Mouse (Mus musculus): ENCODE results near the gene U2af1.
A peak's percentile ranks its signal among the peaks of the same experiment; 100 is the strongest.

U2af1 gene

GRCm38 (mm10) chr17:31660661-31661250, 2.1 kb upstream of the U2af1 start:
- peak; percentile 60 to 67 for DNase-seq

- DNase-seq = no peak
These were observed 590 bp downstream of the U2af1 start for GRCm38 (mm10) chr17:31658136-31658467.

DNA sequence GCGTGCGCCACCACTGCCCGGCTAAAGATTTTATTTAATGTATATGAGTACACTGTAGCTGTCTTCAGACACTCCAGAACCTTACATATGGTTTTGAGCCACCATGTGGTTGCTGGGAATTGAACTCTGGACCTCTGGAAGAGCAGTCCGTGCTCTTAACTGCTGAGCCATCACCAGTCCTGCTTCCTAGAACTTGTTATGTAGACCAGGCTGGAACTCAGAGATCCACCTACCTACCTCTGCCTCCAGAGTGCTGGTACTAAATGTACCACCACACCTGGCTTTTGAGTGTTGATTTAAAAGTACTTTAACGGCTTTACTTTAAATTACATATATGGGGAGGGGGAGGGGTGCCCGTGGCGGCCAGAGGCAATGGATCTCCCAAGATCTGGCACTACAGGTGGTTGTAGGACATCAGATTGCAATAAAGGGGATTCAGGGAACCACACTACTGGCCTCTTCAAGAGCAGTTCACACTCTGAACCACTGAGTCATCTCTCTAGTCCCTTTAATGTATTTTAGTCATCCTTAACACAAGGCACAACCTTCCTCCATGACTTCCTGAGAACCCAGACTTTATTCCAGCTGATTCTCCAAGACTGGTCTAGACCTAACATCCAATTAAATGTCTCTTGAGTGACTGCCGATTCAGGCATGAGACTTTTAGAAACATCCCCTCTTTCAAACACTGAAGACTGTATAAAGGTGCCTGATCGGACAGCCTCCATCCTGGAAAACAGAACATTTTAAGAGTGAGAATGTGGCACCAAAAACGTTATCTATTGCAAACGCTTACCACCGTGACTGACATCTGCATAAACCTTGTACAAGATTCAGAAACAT, 1.3 kb downstream of the U2af1 start:
- no peak for DNase-seq

GRCm38 (mm10) chr17:31656682-31657081, 2.0 kb downstream of the U2af1 start:
- no peak for DNase-seq

GRCm38 (mm10) chr17:31655366-31655765, 3.3 kb downstream of the U2af1 start:
- DNase-seq = no peak

DNA sequence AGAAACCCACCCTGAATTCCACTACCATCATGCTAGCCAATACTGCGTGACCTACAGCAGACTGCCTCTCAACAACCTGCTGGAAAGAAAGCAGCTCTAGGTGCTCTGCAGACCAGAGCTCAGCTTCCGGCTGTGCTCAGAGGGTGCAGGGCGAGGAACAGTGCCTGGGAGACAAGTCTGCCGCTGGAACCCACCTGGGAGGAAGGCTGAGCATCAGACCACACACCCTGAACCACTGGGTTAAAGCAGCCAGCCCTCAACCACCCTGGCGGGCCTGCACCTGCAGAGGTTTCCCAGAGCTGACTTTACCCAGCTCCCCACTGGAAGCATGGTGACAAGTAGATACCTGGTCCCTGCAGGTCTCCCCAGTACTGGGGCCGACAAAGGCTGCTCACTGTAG, 5.4 kb downstream of the U2af1 start:
- no peak for DNase-seq

DNA sequence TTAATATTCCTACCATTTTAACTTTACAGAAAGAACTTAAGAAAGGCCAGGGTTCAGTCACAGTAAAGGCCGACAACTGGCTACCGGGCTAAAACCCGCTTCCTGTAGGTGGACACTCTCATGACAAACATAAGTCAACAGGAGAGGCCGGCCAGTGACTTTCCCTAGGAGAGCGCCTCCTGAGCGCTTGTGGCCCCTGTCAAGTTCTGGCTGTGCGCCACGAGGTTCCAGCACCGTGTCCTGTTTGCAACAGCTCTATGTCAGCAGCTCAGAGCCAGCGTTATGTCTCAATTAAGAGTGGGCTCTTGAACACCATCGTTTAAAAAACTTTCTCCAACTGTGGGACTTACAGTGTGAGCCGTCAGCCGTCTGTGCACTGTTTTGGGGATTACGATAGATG, 6.5 kb downstream of the U2af1 start:
- DNase-seq = no peak

- no peak for DNase-seq
These were observed 12.3 kb downstream of the U2af1 start for GRCm38 (mm10) chr17:31646199-31647002.

- DNase-seq = no peak
These were observed 15.8 kb downstream of the U2af1 start for GRCm38 (mm10) chr17:31642913-31643312.

- DNase-seq = no peak
These were observed 16.4 kb downstream of the U2af1 start for GRCm38 (mm10) chr17:31642331-31642730.

GRCm38 (mm10) chr17:31639651-31640050, 19.0 kb downstream of the U2af1 start:
- no peak for DNase-seq

- peak in 1 of 2 experiments; percentile 30 for DNase-seq
These were observed 20.7 kb downstream of the U2af1 start for GRCm38 (mm10) chr17:31637866-31638570.

DNA sequence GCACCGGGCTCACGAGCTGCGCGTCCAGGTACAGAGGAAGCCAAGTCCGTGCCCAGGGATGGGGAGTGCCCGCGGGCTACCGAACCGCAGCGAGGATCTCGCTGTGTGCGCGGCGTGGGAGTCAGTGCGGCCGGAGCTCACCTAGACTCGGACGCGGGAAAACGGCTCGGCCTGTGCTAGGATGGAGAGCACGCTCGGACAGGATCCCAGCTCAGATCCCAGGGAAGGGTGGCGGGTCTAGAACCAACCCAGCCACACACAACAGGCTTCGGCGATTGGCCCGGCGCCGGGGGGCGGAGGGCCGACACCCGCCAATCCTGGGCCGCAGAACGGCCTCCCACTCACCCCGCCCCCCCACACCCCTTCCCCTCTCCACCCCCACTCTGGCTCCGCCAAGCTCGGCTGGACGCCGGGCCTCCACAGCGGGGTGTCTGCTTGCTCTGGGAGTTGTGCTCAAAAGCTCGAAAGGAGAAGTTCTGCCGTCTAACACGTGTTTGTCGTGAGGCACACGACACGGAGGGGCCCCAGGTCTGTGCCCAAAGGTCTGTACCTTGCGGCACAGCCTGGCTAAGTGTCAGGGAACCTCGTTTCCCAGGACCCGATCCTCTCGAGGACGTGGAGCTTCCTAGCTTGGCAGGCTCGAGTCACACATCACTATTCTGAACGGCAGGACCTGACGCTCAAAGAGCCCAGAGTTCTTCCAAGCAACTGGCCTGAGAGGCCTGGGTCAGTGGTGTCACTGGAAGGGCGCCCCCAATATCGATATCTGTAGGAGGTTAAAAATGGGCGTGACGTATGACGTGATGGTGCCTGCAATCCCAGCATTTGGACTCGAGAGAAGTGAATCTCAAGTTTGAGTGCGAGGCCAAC, 21.5 kb downstream of the U2af1 start, which contains the start of gene Cbs:
Gene Cbs (minus strand): TSS at position 297 of the 870 bp plus-strand sequence.
- peak; percentile 32 to 53 for DNase-seq

DNA sequence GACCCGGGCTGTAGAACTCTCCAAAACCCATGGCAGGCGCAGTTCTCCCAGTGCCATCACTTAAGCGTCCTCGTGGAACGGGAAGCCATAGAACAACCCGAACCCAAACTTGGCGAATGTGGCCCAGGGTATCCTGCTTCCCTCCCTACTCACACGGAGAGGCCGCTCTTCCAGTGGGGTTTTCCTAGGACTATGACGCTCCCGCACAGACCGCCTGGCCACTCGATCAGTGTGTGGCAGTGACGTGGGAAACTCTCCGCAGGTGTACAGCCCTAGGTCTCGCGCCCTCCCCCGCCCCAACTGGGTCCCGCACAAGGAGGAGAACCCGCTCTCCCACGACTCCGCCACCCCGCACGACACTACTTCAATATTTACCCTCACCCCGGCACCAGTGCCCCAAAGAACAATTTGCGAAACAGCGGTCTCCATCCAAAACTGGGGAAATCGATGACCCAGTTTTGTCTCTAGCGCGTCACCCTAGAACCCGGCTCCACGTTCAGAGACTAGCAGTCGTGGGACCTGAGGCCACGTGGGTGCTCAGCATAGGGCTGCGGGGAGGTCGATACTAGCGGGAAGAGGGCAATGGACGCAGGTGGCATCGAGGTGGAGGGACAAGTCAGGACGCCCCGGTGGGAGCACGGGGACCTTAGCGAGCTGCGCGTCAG, 22.3 kb downstream of the U2af1 start:
- DNase-seq = no peak

- DNase-seq = no peak
These were observed 22.9 kb downstream of the U2af1 start for GRCm38 (mm10) chr17:31635781-31636180.

DNA sequence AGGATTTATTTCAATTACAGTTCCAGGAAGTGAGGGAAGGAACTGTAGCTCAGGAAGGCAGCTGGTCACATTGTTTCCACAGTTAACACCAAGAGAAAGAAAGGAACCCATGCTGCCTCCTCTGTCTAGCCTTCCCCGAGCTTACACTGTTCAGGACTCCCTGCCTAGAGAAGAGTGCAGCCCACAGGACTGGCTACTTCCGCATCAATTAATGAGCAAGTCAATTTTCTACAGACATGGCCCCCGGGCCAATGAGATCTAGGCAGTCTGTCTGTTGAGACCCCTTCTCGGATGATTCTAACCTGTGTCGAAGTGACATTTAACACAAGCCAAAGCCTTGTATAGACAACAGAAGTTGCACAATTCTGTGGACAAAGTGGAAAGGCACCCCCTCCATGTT, 23.8 kb downstream of the U2af1 start:
- no peak for DNase-seq

- no peak for DNase-seq
These were observed 25.7 kb downstream of the U2af1 start for GRCm38 (mm10) chr17:31633007-31633406.

DNA sequence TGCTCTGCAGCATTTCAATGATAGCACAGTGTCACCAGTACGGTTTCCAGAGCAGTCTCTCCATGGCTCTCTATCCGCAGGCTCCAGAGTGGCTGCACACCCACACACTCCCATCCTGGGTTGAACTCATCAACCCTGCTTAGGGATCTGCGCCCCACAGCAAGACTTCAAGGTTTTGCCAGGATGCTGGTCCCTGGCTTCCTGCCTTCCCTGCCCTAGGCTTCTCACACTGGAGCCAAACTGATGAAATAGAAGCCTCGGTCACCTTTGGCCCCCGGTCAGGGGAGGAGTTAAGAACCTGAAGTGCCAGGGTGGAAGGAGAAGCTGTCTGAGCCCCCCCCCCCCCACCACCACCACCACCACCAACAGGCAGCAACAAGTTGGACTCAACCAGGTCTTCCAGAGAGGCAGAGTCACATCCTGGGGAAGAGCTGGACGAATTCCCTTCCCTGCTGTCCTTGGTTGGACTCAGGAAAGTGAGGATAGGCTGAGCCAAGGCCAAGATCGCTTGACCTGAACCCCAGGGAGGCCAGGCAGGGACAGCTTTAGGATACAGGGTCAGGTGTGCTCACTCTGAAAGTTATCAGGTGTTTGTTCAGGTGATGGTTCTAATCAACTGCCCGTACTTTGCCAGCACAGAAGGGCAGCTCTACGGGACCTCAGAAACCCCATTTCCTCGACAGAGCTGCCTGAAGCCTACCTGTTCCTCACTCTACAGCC, 27.5 kb downstream of the U2af1 start:
- no peak for DNase-seq

- no peak for DNase-seq
These were observed 30.7 kb downstream of the U2af1 start for GRCm38 (mm10) chr17:31627961-31628360.

DNA sequence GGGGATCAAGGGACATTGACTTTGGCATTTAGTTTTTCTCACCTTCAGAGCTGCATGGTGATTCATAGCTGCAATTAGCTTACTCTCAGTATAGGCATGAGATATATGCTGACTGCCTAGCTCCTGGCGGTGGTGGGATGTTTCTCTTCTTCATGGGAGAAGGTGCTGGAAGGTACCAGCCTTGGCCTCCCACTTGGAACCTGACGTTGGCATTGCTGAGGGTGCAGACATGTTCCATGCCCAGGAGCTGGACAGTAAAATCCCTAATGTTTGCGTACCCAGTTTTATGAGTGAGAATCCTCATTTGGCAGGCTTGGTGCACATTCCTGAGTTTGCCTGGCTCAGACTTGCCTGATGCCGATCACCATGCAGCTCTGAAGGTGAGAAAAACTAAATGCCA, 35.6 kb downstream of the U2af1 start:
- DNase-seq = no peak
